Mouse (Mus musculus): ENCODE measurements around the gene 1700042G07Rik. TPM values are rescaled to one million over a fixed set of nuclear protein-coding genes. Genes with fewer than 3 reads are reported as not detected.

The 1700042G07Rik gene
- polyA plus RNA-seq, 1 experiment from 2014 or later, result not detected

- WGBS, result 81% methylated on average over 4 of the region's 4 CpGs
- ATAC-seq, result no peak
- Histone ChIP-seq H3K27ac (ENCODE audit: low read depth, low read length) (no peak overlapping the region), H3K4me1 (ENCODE audit: control insufficient read depth, insufficient read depth, low read depth, low read length) (peaks cover 19% of the 10 kb centered on the region), H3K27me3 (replicated peaks; ENCODE audit: control insufficient read depth, insufficient read depth, low read length) (no peaks in the 10 kb centered on the region), H3K4me2 (ENCODE audit: low read length) (no peak overlapping the region), H3K4me3 (ENCODE audit: low read length) (no peak overlapping the region), H3K9ac (ENCODE audit: low read depth, low read length) (no peak overlapping the region), H3K36me3 (ENCODE audit: control insufficient read depth, insufficient read depth, low read length) (no peaks in the 10 kb centered on the region), H3K9me3 (ENCODE audit: control insufficient read depth, low read length) (no peaks in the 10 kb centered on the region)
These were observed 580 bp downstream of the 1700042G07Rik start for GRCm38 (mm10) chr4:116173752-116174151.

- no peaks in the 10 kb centered on the region for H3K9me3 ChIP-seq (ENCODE audit: control insufficient read depth, low read length)
- WGBS, result 48% methylated on average over 6 of the region's 6 CpGs
- H3K4me3 ChIP-seq (ENCODE audit: low read length), result no peak overlapping the region
- no peak for ATAC-seq
- no peak overlapping the region for H3K9ac ChIP-seq (ENCODE audit: low read depth, low read length)
- no peak overlapping the region for H3K4me2 ChIP-seq (ENCODE audit: low read length)
- H3K27ac ChIP-seq (ENCODE audit: low read depth, low read length), result no peak overlapping the region
- no peaks in the 10 kb centered on the region for H3K27me3 ChIP-seq (replicated peaks; ENCODE audit: control insufficient read depth, insufficient read depth, low read length)
- H3K4me1 ChIP-seq (ENCODE audit: control insufficient read depth, insufficient read depth, low read depth, low read length), result peaks cover 19% of the 10 kb centered on the region
- no peaks in the 10 kb centered on the region for H3K36me3 ChIP-seq (ENCODE audit: control insufficient read depth, insufficient read depth, low read length)
These were observed 1.4 kb downstream of the 1700042G07Rik start for GRCm38 (mm10) chr4:116174466-116175116.

- no peak overlapping the region for H3K4me3 ChIP-seq (ENCODE audit: low read length)
- no peaks in the 10 kb centered on the region for H3K36me3 ChIP-seq (ENCODE audit: control insufficient read depth, insufficient read depth, low read length)
- no peak overlapping the region for H3K27ac ChIP-seq (ENCODE audit: low read depth, low read length)
- no peak overlapping the region for H3K9ac ChIP-seq (ENCODE audit: low read depth, low read length)
- H3K9me3 ChIP-seq (ENCODE audit: control insufficient read depth, low read length), result no peaks in the 10 kb centered on the region
- ATAC-seq, result no peak
- H3K4me1 ChIP-seq (ENCODE audit: control insufficient read depth, insufficient read depth, low read depth, low read length), result peaks cover 19% of the 10 kb centered on the region
- peak overlapping the region; percentile 14; the same call in 1 of the 2 replicates for H3K4me2 ChIP-seq (ENCODE audit: low read length)
- H3K27me3 ChIP-seq (replicated peaks; ENCODE audit: control insufficient read depth, insufficient read depth, low read length), result no peaks in the 10 kb centered on the region
These were observed 2.0 kb downstream of the 1700042G07Rik start for GRCm38 (mm10) chr4:116175136-116175535.

GRCm38 (mm10) chr4:116175711-116176542, 2.8 kb downstream of the 1700042G07Rik start:
- 72% methylated on average over 7 of the region's 7 CpGs for WGBS
- H3K4me2 ChIP-seq (ENCODE audit: low read length), result peak overlapping the region; percentile 53
- no peaks in the 10 kb centered on the region for H3K9me3 ChIP-seq (ENCODE audit: control insufficient read depth, low read length)

GRCm38 (mm10) chr4:116176543-116176988, 3.4 kb downstream of the 1700042G07Rik start:
- Histone ChIP-seq H3K9me3 (ENCODE audit: control insufficient read depth, low read length) (no peaks in the 10 kb centered on the region), H3K27ac (ENCODE audit: low read depth, low read length) (peak overlapping the region; percentile 84)
- WGBS, result 29% methylated on average over 10 of the region's 10 CpGs

More at GRCm38 (mm10) chr4:116175711-116176542, 2.8 kb downstream of the 1700042G07Rik start:
- H3K27ac ChIP-seq (ENCODE audit: low read depth, low read length), result peak overlapping the region; percentile 84
- no peaks in the 10 kb centered on the region for H3K27me3 ChIP-seq (replicated peaks; ENCODE audit: control insufficient read depth, insufficient read depth, low read length)
- peaks cover 19% of the 10 kb centered on the region for H3K4me1 ChIP-seq (ENCODE audit: control insufficient read depth, insufficient read depth, low read depth, low read length)
- peak; percentile 76 for ATAC-seq
- H3K36me3 ChIP-seq (ENCODE audit: control insufficient read depth, insufficient read depth, low read length), result no peaks in the 10 kb centered on the region
- H3K4me3 ChIP-seq (ENCODE audit: low read length), result no peak overlapping the region
- no peak overlapping the region; the same call in 1 of the 2 replicates for H3K9ac ChIP-seq (ENCODE audit: low read depth, low read length)

GRCm38 (mm10) chr4:116177140-116177539, 4.0 kb downstream of the 1700042G07Rik start:
- ATAC-seq, result 0 out of 2 replicates have a peak, but pooled peaks have one; percentile 45
- no peaks in the 10 kb centered on the region for H3K36me3 ChIP-seq (ENCODE audit: control insufficient read depth, insufficient read depth, low read length)
- peak overlapping the region; percentile 52 for H3K9ac ChIP-seq (ENCODE audit: low read depth, low read length)
- H3K27me3 ChIP-seq (replicated peaks; ENCODE audit: control insufficient read depth, insufficient read depth, low read length), result no peaks in the 10 kb centered on the region
- H3K27ac ChIP-seq (ENCODE audit: low read depth, low read length), result peak overlapping the region; percentile 84; the same call in 1 of the 2 replicates
- H3K9me3 ChIP-seq (ENCODE audit: control insufficient read depth, low read length), result no peaks in the 10 kb centered on the region
- peaks cover 19% of the 10 kb centered on the region for H3K4me1 ChIP-seq (ENCODE audit: control insufficient read depth, insufficient read depth, low read depth, low read length)
- H3K4me3 ChIP-seq (ENCODE audit: low read length), result 0 out of 2 replicates have a peak overlapping the region, but pooled peaks have one; percentile 20
- WGBS, result 32% methylated on average over 5 of the region's 5 CpGs
- H3K4me2 ChIP-seq (ENCODE audit: low read length), result peak overlapping the region; percentile 53

More at GRCm38 (mm10) chr4:116176543-116176988, 3.4 kb downstream of the 1700042G07Rik start:
- H3K9ac ChIP-seq (ENCODE audit: low read depth, low read length), result peak overlapping the region; percentile 52
- H3K27me3 ChIP-seq (replicated peaks; ENCODE audit: control insufficient read depth, insufficient read depth, low read length), result no peaks in the 10 kb centered on the region
- ATAC-seq, result peak; percentile 91
- peak overlapping the region; percentile 20; the same call in 1 of the 2 replicates for H3K4me3 ChIP-seq (ENCODE audit: low read length)
- H3K4me1 ChIP-seq (ENCODE audit: control insufficient read depth, insufficient read depth, low read depth, low read length), result peaks cover 19% of the 10 kb centered on the region
- no peaks in the 10 kb centered on the region for H3K36me3 ChIP-seq (ENCODE audit: control insufficient read depth, insufficient read depth, low read length)
- peak overlapping the region; percentile 53 for H3K4me2 ChIP-seq (ENCODE audit: low read length)

- Histone ChIP-seq H3K9me3 (ENCODE audit: control insufficient read depth, low read length) (no peaks in the 10 kb centered on the region), H3K4me1 (ENCODE audit: control insufficient read depth, insufficient read depth, low read depth, low read length) (peaks cover 5% of the 10 kb centered on the region), H3K36me3 (ENCODE audit: control insufficient read depth, insufficient read depth, low read length) (no peaks in the 10 kb centered on the region), H3K4me2 (ENCODE audit: low read length) (no peak overlapping the region), H3K27me3 (replicated peaks; ENCODE audit: control insufficient read depth, insufficient read depth, low read length) (no peaks in the 10 kb centered on the region), H3K4me3 (ENCODE audit: low read length) (no peak overlapping the region), H3K9ac (ENCODE audit: low read depth, low read length) (no peak overlapping the region), H3K27ac (ENCODE audit: low read depth, low read length) (no peak overlapping the region)
- 40% methylated on average over 3 of the region's 3 CpGs for WGBS
- ATAC-seq, result no peak
These were observed 8.9 kb downstream of the 1700042G07Rik start for GRCm38 (mm10) chr4:116182079-116182478.

GRCm38 (mm10) chr4:116182745-116183144, 9.6 kb downstream of the 1700042G07Rik start:
- no peak; the same call in 1 of the 2 replicates for ATAC-seq
- H3K9me3 ChIP-seq (ENCODE audit: control insufficient read depth, low read length), result no peaks in the 10 kb centered on the region
- peak overlapping the region; percentile 6; the same call in 1 of the 2 replicates for H3K4me3 ChIP-seq (ENCODE audit: low read length)
- H3K36me3 ChIP-seq (ENCODE audit: control insufficient read depth, insufficient read depth, low read length), result no peaks in the 10 kb centered on the region
- no peaks in the 10 kb centered on the region for H3K27me3 ChIP-seq (replicated peaks; ENCODE audit: control insufficient read depth, insufficient read depth, low read length)
- peaks cover 2% of the 10 kb centered on the region; the same call in 1 of the 2 replicates for H3K4me1 ChIP-seq (ENCODE audit: control insufficient read depth, insufficient read depth, low read depth, low read length)
- H3K27ac ChIP-seq (ENCODE audit: low read depth, low read length), result no peak overlapping the region
- peak overlapping the region; percentile 40 for H3K9ac ChIP-seq (ENCODE audit: low read depth, low read length)
- H3K4me2 ChIP-seq (ENCODE audit: low read length), result peak overlapping the region; percentile 46
- WGBS, result 3% methylated on average over 12 of the region's 12 CpGs

- 90% methylated on average over 4 of the region's 4 CpGs for WGBS
- no peak overlapping the region for H3K27ac ChIP-seq (ENCODE audit: low read depth, low read length)
- ATAC-seq, result no peak
- no peaks in the 10 kb centered on the region for H3K27me3 ChIP-seq (replicated peaks; ENCODE audit: control insufficient read depth, insufficient read depth, low read length)
- no peak overlapping the region for H3K9ac ChIP-seq (ENCODE audit: low read depth, low read length)
- no peaks in the 10 kb centered on the region for H3K9me3 ChIP-seq (ENCODE audit: control insufficient read depth, low read length)
- no peak overlapping the region for H3K4me3 ChIP-seq (ENCODE audit: low read length)
- peaks cover 2% of the 10 kb centered on the region; the same call in 1 of the 2 replicates for H3K4me1 ChIP-seq (ENCODE audit: control insufficient read depth, insufficient read depth, low read depth, low read length)
- no peak overlapping the region for H3K4me2 ChIP-seq (ENCODE audit: low read length)
- no peaks in the 10 kb centered on the region for H3K36me3 ChIP-seq (ENCODE audit: control insufficient read depth, insufficient read depth, low read length)
These were observed 11.9 kb downstream of the 1700042G07Rik start for GRCm38 (mm10) chr4:116185083-116185482.

All from hindbrain, embryonic 16.5 days (tissue).